Mouse (Mus musculus): Measurements from ENCODE around the gene Dppa4.
"Not testable (repeated sequence)": the region's sequence is repeated elsewhere in the genome, so short reads cannot be mapped to it uniquely, and the experiment has no call there.

The Dppa4 gene

DNA sequence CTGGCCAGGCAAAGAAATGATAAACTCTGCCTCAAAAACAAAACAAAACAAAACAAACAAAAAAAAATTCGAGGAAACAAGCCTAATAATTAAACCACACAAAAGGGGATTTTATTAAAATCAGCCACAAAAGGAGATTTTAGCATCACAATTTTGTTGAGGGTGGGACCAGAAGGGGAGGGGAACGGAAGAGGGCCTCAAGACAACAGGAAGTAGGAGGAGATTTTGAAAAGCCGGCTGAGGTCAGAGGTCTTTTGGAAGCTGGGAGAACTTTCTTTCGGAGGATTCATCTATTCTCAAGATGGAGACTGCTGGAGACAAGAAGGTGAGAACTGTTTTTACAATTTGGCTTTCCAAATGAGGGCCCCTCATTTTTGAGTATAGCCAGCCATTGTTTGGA is at the start of gene Dppa4:
Gene Dppa4 (plus strand): TSS at position 217 of the 400 bp plus-strand sequence.
- DNase-seq (ENCODE audit: low read depth), result no peak

DNA sequence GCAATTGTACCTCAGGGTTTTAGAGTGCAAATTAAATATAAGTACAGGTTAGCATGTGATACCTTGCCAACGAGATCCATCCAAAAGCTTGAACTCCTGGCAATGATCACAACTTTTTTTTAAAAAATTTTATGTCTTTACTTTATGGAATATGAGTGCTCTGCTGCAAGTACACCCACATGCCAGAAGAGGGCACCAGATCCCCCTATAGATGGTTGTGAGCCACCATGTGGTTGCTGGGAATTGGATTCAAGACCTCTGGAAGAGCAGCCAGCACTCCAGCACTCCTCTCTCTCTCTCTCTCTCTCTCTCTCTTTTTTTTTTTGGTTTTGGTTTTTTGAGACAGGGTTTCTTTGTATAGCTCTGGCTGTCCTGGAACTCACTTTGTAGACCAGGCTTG is 48.5 kb upstream of the Dppa4 start:
- DNase-seq (ENCODE audit: low read depth), result no peak

DNA sequence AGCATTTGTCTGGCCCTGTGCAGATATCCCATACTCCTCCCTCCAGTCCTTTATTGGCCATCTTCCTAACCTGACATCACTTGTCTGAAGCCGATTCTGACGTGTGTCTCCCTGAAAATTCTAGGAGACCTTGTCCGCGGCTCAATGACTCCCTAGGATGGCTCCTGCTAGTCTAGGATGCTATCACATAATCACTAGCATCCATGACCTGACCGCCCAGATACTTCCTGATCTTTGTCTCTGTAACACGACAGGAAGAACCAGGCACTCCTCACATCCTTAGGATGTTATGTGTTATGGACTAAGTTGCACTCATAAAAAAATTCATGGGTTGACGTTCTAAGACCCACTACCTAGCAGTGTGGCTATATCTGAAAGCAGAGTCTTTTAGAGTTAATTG is 45.9 kb upstream of the Dppa4 start:
- no peak for DNase-seq (ENCODE audit: low read depth)

DNA sequence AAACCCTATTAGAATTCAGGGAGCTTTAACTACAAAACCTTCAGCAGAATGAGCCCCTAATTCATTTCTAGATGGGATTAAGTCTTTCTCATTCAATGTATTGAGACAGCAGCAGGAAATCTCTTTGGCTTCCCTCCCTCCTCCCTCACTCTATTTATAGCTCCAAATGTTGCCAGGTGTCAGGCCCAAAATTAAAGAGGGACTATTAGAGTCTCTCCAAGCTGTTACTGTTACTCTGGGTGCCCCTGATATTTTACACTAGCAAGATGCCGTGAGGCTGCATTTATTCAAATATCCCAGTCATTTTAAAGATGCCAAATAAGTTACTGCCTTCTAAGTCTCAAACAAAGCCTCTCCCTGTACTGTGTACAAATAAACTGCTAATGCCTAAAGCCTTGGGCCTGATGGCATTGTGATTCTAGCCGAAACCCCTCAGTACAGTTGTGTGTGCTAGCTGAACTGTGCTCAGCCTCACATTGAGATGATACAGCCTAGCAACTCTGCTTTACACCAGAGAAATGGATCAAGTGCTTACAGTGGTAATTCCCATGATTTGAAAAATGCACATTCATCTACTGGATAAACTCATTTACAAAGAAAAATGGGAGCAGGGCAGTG is 36.4 kb upstream of the Dppa4 start:
- no peak for DNase-seq (ENCODE audit: low read depth)

DNA sequence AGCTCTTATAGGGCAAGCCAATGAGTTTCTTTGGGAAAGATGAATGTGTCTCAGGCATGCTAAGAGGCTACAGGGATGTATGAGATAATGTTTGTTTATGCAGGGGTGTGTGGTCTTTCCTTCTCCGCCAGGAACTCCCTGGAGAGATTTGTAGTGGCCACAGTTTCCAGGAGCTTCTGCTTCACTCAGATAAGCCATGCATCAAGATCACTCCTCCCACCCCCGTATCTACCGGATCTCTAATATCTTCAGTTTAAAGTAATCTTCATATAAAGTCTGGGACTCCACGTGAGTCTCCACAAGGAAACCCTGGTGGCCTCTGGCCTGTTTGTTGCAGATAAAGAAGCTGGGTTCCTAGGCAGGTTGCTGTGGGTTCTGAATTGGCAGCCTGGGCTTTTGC is 30.7 kb upstream of the Dppa4 start:
- DNase-seq (ENCODE audit: low read depth), result no peak

DNA sequence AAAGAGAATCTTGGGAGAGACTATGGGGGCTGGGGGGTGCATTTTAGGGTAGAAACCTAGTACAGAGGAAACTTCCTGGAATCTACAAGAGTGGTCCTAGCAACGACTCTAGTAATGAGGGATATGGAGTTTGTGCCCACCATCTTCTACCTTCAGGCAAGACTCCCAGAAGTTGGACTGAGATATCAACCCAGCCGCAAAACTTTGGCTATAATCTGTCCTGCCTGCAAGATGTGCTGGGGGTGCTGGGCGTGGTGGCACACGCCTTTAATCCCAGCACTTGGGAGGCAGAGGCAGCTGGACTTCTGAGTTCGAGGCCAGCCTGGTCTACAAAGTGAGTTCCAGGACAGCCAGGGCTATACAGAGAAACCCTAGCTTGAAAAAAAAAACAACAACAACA is 28.9 kb upstream of the Dppa4 start:
- no peak for DNase-seq (ENCODE audit: low read depth)

DNA sequence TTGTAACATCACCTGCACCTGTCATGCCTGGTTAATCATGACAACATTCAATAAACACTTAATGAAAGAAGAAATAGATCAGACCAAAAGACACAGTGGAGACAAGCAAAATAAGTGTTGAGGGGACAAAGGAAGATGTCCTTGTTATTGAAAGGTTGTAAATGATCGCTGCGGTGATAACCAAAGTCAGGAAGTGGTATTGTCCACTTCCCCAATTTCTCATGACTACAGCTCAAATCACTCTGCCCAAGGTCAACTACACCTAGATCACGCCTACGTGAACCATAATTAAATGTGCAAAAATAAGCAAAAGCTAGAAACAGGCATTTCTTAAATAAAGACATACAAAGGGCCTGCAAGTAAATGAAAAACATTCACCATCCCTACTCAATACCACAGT is 24.0 kb upstream of the Dppa4 start:
- DNase-seq (ENCODE audit: low read depth), result no peak

DNA sequence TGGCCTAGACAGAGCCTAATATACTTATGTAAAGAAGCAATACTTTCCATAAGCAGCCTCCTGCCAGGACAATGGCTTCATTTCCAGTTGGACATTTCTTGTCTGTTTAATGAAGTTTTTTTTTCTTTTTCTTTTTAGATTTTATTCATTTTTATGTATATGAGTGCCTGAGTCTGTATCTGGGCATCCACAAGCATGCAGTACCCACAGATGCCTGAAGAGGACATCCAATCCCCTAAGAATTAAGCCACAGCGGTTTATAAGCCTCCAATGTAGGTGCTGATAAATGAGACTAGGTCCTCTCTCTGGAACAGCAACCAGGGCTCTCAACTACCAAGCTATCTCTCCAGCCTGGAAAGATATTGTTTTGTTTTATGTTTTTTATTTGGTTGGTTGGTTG is 20.6 kb upstream of the Dppa4 start:
- no peak for DNase-seq (ENCODE audit: low read depth)

DNA sequence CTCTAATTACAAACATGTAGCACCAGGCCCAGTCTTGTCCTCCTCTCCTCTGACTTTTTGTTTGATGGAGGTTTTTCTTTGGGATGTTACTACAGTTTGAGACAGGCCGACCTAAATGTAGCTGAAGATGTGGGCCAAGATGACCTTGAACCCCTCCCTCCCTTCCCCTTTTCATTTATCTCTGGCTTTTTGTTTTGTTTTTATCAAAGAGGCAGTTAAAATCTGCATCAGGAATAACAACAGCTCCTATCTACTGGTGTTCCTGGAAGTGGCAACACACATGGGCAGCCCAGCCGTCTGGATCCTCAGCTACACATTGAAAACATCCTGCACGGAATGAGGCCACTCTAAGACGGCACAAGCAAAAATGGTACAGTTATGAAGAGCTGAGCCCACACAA is 17.7 kb upstream of the Dppa4 start:
- no peak for DNase-seq (ENCODE audit: low read depth)

DNA sequence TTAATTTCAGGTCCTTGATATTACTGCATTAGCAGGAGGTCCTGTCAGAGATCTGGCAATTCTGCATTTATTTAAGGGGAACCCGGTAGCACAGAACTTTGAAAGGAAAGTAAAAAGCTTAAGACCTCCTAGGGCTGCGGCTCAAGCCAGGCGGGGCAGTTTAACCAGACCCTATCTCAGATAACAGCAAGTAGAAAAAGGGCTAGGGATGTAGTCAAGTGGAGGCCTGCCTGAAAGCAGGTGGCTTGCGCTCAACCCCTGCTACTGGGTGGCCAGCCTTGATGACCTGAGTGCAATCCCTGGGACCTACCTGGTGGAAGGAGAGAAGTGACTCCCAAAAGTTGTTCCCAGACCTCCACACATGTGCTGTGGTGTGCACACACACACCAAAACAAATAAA is 6.6 kb upstream of the Dppa4 start:
- DNase-seq (ENCODE audit: low read depth), result no peak

DNA sequence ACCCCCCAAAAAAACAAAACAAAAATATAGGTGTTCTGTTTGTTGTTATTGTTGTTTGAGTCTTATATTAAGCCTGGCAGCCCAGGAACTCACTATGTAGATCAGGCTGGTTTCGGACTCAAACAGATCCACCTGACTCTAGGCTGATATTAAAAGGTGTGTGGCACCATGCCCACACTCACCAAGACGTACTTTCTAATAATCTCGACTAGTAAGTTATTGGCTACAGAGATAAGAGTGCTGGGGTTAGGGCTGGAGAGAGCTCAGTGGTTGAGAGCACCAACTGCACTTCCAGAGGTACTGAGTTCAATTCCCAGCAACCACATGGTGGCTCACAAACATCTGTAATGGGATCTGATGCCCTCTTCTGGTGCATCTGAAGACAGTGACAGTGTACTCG is 2.6 kb upstream of the Dppa4 start:
- no peak for DNase-seq (ENCODE audit: low read depth)

DNA sequence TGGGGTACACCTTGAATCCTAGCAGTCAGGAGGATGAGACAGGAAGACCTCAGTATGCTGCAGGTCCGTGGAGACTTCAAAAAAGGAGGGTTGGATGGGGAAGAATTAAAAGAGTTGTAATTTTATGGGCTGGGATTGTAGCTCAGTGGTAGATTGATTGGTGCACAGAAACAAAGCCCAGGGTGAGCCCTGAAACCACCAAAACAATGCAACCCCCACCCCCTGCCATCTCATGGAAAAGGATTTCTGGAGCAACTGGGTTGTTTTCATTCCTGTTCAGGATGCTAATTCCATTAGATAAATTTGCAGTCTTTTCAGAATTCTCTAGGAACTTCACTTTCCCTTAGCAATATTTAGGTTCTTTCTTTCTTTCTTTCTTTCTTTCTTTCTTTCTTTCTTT is 732 bp upstream of the Dppa4 start:
- no peak for DNase-seq (ENCODE audit: low read depth)

DNA sequence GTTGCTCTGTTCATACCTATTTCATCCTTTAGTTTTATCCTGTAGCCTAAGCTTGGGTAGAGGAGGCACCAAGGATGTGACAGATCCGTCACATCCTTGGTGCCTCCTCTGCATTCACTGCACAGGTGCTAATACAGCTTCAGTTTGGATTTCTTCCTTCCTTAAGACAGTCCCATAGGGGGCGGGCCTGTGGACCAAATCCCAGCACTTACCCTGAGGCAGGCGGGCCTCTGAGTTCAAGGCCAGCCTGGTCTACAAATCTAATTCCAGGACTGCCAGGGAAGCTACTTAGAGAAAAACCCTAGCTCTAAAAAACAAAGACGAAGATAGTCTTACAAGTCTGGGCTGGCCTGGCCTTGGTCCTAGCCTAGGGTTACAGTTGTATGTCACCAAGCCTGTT is 2.0 kb downstream of the Dppa4 start:
- no peak for DNase-seq (ENCODE audit: low read depth)

DNA sequence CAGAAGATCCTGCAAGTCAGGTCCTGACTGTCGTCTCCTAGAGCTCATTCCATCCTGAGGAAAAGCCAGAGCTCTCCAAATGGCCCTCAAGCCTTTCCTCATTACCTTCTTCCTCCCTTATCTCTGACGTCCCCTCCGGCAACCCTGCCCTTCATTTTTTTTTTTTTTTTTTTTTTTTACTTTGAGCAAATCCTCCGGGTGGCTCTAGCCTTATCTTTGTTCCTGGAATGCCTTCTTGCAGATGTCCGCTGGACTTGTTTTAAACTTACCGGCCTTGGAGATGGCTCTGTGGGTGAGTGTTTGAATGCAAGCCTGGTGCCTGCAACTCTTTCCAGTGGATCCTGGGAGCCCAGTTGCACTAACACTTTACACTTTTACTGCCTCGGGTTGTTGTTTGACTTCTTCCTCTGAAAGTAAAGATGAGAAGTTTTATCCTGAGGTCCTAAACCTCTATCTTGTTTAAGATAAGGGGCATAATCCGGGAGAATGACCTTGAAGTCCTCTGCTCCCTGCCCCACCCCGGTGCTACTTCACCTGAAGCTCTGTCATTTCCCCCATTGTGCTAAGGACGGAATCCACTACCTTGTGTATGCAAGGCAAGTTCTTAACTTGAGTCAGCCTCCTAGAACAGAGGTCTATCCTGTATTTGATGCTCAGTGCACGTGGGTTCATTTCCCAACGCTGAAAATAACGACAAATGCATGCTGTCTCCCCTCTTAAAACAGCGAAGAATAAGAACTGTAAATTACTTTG is 14.0 kb downstream of the Dppa4 start:
- DNase-seq (ENCODE audit: low read depth), result no peak

DNA sequence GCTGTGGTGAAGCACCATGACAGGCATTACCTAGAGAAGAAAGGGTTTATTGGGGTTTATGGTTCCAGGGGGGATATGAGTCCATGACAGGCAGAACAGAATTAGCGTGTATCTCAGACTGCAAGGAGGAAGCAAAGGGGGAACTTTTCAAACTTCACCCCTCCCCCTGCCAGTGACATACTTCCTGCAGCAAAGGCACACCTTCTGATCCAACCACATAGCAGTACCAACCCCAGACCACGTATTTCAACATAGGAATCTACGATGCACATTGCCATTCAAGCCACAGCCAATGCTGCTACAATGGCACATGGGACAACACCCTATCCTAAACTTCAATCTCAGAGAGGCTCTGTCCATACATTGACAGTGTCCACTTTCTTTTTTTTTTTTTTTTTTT is 16.4 kb downstream of the Dppa4 start:
- DNase-seq (ENCODE audit: low read depth), result no peak

DNA sequence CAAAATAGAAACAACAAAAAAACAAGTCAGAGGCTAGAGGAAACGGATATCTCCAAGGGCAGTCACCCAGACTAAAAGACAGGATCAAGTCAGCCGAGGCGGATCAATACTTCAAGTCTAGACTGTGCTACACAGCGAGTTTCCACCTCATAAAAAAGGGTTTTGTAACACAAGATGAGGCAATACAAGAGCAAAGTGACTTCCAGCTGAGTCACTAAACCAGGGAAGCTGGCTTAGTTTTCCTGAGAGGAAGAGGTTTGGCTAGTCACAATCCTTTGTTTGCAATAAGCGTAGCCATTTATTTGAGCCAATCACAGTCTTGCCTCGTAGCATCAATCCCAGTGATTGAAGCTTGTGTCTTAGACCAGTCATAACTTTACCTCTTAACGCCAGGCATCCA is 20.0 kb downstream of the Dppa4 start, which contains the start of gene Dppa2:
Gene Dppa2 (plus strand): TSS at position 400 of the 400 bp plus-strand sequence.
- DNase-seq (ENCODE audit: low read depth), result no peak

DNA sequence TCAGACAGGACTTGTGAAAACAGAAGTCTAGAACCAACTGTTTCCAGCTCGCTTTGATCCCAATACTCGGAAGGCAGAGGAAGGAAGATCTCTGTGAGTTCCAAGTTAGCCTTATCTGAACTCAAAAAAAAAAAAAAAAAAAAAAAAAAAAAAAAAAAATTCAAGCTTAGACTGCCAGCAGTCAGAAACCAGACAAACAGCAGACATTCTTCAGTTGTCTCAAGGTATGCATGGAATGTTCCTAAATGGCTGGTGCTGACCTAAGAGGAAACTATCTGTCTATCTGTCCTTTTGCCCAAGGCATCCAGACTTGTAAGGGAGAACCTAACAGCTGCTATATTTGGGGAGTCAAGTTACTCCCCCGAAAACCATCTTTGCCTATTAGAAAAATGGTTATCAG is 20.4 kb downstream of the Dppa4 start:
- DNase-seq (ENCODE audit: low read depth), result no peak

DNA sequence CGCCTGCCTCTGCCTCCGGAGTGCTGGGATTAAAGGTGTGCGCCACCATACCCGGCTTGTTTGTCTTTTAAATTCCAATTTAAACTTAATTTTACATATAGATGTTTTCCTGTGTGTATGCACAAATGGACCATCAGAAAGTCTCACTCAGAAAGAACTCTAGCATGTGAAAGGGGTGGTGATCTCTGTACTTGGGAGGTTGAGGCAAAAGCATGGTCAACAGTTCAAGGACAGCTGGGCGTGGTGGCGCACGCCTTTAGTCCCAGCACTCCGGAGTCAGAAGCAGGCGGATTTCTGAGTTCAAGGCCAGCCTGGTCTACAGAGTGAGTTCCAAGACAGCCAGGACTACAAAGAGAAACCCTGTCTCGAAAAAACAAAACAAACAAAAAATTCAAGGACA is 25.4 kb downstream of the Dppa4 start:
- not testable (repeated sequence) for DNase-seq (ENCODE audit: low read depth)

DNA sequence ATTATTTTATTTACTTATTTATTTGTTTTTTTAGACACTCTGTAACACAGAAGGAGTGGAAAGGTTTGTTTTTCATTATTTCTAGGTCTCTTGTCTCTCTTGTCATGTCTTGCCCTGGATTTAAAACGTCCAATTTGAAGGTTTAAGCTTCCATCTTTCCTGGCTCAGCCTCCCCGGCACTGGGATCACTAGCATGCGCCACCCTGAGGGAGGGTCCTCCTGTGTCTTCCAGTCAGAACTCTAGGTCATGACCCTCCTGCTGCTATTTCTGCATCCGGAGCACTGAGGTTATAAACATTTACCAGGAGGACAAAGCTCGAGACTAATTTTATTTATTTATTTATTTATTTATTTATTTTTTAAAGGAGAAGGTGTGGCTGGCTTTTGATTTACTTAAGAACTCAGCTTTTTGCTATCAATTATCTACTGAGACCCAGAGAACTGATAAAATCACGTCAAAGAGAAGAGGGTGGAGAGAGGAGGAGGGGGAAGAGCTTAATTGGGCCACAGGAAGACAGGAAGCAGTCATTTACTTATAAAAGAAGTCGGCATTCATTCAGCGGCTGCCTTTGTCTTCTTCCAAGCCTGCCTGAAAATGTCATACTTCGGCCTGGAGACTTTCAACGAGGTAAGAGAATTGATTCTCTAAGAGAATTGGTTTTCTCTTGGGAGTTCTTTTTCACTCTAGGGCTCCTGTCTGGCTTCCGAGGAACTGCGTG is 26.5 kb downstream of the Dppa4 start:
- no peak for DNase-seq (ENCODE audit: low read depth)

DNA sequence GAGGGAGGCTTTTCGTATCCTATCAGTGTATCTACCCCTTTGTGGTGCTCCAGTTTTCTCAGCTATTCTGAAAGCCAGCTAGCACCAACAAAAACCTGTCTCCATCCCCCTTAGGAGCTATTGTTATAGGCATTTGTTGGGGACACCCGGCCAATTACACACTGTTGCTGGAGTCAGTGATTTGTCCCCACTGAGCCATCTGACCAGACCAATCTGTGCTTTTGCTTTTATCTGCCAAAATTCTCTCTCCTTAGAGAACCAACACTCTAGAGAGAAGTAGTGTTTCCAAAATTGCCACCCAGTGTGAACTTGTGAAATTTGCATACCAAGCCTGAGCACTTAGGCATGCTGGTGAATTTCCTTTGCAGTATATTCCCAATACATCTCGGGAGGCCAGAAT is 31.8 kb downstream of the Dppa4 start:
- no peak for DNase-seq (ENCODE audit: low read depth)

DNA sequence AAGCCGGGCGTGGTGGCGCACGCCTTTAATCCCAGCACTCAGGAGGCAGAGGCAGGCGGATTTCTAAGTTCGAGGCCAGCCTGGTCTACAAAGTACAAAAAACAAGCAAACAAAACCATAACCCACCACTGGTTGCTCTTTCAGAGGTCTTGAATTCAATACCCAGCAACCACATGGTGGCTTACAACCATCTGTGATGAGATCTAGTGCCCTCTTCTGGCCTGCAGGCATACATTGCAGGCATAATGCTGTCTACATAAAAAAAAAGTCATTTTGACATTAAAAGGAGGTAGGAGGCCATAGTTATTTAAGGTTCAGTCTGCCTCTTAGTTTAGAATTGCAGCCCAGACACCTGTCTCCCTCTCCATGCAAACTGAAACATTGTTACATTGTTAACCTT is 37.2 kb downstream of the Dppa4 start:
- no peak for DNase-seq (ENCODE audit: low read depth)

DNA sequence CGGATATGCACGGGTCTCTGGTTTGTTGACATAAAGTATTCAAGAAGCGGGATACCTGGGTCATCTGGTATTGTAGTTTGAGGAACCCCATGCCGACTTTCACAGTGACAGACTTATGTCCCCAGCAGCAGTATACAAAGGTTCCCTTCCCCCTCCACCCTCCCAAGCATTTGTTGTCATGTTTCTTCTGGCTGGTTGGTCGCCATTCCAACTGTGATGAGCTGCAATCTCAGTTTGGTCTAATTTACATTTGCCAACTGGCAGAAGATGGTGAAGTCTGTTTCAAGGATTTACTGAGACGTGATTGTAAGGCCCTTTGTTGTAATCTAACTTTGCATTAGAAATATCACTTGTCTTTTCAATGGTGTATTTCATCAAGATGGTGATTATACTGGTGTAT is 39.6 kb downstream of the Dppa4 start:
- DNase-seq (ENCODE audit: low read depth), result no peak

DNA sequence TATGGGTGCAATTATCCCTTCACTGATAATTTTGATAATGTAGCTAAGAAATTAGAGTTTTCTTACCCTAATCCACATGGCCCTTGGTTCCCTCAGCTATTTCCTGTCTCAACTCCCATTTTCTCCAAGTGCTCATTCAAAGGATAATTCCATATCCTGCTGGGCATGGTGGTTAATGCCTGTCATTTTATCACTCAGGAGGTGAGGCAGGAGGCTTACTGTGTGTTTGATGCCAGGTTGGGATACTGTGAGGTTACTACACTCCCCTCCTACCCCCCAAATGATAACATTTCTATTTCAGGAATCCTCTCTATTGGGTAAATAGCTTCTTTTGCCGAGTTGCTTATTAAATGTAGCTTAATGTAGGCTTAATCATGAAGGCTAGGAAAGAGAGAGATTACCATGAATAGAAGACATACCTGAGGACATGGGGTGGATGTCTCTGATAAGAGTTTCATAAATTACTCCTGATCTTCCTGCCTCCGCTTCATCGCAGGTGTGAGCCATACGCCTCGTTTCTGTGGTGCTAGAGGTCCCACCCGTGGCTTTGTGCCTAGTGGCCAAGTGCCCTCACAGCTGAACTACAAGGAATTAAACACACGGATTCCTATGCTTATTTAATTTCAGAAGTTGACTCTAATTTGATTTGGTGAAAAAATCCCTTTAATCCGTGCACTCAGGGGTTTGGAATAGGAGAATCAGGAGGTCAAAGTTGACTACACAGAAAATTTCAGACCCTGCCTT is 40.2 kb downstream of the Dppa4 start:
- no peak for DNase-seq (ENCODE audit: low read depth)
